Mouse (Mus musculus): ENCODE data around the gene Tmem201.

The Tmem201 gene

DNA sequence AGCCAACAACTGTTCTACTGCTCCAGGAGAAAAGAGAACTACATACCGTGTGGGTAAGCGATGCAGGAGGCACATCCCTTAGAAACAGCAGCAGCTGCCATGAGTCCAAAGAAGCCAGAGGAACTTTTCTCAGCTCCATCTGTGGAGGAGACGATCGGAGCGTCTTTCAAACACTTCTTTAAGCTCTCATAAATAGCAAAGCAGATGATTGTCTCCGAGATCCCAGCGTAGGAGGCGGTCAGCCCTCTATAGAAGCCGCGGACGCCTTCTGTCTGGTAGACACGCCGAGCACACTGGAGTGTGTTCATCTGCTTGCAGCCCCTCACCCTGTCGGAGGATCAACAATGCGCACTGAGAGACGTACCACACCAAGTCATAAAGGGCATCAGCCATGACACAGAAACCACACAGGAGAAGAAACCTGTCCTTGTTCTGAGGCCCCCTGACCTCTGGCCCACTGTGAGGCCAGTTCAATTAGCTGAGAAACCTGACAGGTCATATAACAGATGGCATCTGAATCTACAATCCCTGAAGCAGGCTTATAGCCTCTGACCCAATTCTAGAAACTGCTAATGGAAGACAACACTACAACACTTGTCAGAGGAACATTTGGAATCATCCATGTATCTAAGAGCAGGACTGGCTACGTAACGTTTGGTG, 11.3 kb upstream of the Tmem201 start:
- DNase-seq (ENCODE audit: low read depth in 2 of 2, low spot score in 2 of 2): no peak

DNA sequence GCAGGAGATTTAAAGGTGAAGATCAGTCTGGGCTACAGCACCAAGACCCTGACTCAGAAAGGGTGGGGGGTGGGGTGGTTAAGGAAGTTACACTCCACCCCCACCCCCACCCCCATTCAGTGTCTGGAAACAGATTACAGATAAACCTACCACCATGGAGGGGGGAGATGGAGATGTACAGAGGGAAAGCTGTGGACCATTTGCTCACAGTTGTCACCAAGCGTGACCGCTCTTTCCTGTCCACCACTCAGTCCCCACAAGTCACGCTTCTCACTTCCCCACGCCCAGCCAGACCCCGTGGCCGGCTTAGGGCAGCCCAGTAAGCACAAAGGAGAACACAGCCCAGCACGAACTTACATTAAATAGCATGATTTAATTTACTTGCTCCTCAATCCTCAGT, 6.3 kb upstream of the Tmem201 start:
- DNase-seq (ENCODE audit: low read depth in 2 of 2, low spot score in 2 of 2): no peak

GRCm38 (mm10) chr4:149742011-149742530, 4.2 kb upstream of the Tmem201 start:
- DNase-seq (ENCODE audit: low read depth in 2 of 2, low spot score in 2 of 2): no peak

DNA sequence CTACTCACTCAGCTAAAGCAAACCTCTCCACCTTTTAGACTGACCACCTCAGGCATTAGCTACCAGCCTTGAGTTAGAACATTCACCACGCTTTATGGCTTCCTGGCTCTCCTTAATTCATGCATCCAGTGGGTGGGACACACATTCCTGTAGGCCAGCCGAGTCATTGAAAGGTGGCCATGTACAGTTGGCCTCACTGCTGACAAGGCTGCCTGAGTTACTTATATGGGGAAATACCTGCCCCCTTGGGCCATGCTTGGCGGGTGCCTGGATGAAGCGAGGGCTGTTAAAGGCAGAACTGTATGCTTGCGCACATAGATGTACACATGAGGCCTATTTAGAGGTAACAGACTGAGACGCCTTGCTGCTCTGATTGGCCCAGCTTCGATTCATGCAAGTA, 2.5 kb upstream of the Tmem201 start:
- DNase-seq (ENCODE audit: low read depth in 2 of 2, low spot score in 2 of 2): no peak

DNA sequence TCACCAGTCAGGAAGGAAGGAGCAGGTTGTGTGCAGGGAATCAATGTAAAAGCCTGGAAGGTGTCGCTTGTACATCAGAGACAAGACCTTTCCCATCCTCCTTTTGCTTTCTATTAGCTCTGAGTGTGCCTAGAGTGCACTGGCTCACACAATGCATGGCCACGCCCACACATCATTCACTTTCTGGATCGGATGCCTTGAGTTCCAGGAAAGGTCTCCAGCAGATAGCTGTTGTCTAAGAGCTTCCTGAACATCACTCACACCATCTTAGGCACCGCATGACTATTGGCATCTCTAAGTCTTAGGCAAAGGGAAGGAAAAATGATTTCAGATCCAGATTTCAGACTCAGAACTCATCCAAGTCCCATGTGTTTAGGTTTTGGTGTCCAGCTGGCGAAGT, 1.6 kb upstream of the Tmem201 start:
- no peak for DNase-seq (ENCODE audit: low read depth in 2 of 2, low spot score in 2 of 2)

DNA sequence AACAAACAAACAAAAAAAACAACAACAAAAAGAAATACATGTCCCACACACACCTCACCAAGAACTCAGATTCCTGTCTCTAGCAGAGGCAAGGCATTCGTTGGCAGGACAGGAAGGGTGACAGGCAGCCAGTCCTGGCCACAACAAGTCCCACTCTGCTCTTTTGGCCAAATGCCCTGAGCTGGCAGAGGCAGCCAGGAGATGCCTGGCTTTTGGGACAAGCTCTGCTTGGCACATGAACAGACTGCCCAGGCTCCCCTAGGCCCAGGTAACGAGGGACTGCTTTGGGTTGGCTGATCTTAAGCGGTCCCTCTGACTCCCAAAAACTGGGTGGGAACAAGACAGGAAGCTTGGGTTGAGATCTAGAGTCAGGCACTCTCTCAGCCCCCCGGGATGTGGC, 1.3 kb downstream of the Tmem201 start:
- DNase-seq (ENCODE audit: low read depth in 2 of 2, low spot score in 2 of 2): no peak

DNA sequence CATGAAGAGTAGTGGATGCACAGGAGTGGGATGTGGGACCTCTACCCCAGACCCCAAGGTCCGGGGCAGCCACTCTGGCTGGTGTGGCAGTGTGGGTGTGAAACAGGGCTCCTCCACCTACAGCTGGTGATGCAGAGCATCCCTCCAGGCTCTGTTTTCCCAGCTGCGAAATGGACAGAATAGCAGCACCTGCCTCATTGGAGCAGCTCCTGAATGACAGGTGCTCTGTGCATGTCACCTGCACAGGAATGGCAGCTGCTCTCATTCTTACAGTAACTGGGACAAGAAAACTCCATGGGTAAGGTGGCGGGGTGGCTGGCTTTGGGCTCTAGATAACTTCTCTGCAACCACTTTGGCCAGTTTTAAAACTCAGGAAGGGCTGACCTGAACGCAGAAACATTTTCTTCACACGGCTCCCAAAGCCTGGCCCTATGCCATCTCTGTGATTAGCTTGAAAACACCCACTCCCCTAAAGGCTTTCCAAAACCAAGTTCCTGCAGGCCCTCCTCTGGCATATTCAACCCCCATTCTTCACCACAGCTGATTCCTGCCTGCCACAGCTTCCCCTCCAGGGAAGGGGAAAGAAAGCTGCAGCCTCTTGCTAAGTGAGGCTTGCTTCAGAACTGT, 2.1 kb downstream of the Tmem201 start:
- DNase-seq (ENCODE audit: low read depth in 2 of 2, low spot score in 2 of 2): no peak

- DNase-seq (ENCODE audit: low read depth in 2 of 2, low spot score in 2 of 2): no peak
Measured at GRCm38 (mm10) chr4:149734730-149735475, 2.9 kb downstream of the Tmem201 start.

- DNase-seq (ENCODE audit: low read depth in 2 of 2, low spot score in 2 of 2): no peak
Measured at GRCm38 (mm10) chr4:149734246-149734645, 3.6 kb downstream of the Tmem201 start.

DNA sequence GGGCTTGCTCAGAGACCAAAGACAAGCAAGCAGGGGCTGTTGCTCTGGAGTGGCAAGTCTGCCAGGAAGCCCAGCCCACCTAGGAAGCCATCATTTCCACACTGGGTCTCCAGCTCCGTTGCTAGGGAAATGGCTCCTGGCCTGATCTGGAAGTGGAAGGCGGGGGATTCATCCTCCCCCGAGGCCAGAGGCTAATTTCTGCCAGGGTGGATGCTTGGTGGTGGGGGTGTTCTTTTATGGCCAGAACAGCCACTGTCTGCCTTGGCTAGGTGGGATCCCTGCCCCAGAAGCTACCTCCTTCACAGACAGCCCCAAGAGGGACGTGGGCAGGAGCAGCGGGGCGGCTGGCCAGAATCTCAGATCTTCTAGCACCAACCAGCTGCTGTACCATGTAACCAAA, 4.1 kb downstream of the Tmem201 start:
- DNase-seq (ENCODE audit: low read depth in 2 of 2, low spot score in 2 of 2): no peak

GRCm38 (mm10) chr4:149732800-149733199, 5.0 kb downstream of the Tmem201 start:
- DNase-seq (ENCODE audit: low read depth in 2 of 2, low spot score in 2 of 2): no peak

- no peak for DNase-seq (ENCODE audit: low read depth in 2 of 2, low spot score in 2 of 2)
Measured at GRCm38 (mm10) chr4:149732313-149732712, 5.5 kb downstream of the Tmem201 start.

DNA sequence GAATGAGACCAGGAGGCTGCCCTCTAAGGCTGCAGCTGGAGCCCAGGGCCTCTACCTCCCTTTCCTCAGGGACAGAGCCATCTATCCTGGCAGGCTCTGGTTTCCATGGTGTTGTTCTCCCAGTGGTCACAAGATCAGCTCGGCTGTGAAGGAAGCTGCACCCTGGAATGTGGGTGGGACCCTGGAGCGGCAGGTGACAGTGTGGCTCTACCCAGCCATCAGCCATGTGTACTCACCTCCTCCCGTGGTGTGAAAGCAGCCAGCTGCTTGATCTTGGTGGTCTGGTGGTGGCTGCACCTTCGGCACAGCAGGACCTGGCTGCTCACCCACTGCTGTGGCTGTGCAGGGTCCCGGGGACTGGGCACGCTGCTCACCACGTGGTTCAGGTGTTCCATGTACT, 7.0 kb downstream of the Tmem201 start:
- no peak for DNase-seq (ENCODE audit: low read depth in 2 of 2, low spot score in 2 of 2)

GRCm38 (mm10) chr4:149728810-149729209, 9.0 kb downstream of the Tmem201 start:
- DNase-seq (ENCODE audit: low read depth in 2 of 2, low spot score in 2 of 2): no peak

DNA sequence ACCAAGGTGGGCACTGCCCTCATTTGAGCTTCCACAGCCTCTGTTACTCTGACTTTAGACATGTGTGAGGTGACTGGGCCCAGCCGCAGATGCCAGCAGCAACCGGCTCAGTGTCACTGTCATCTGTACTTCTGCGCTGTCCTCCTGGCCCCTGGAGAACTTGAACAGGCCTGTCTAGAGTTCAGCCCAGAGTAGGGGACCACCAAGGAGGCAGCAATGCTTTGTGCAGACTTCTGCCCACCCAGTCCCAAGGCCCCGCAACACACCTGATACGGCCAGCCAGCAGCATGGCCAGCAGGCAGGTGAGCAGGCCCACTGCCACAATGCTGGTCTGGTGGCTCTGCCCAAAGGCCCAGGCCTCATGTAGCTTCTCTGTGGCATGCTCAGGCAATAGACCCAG, 10.2 kb downstream of the Tmem201 start:
- no peak for DNase-seq (ENCODE audit: low read depth in 2 of 2, low spot score in 2 of 2)

DNA sequence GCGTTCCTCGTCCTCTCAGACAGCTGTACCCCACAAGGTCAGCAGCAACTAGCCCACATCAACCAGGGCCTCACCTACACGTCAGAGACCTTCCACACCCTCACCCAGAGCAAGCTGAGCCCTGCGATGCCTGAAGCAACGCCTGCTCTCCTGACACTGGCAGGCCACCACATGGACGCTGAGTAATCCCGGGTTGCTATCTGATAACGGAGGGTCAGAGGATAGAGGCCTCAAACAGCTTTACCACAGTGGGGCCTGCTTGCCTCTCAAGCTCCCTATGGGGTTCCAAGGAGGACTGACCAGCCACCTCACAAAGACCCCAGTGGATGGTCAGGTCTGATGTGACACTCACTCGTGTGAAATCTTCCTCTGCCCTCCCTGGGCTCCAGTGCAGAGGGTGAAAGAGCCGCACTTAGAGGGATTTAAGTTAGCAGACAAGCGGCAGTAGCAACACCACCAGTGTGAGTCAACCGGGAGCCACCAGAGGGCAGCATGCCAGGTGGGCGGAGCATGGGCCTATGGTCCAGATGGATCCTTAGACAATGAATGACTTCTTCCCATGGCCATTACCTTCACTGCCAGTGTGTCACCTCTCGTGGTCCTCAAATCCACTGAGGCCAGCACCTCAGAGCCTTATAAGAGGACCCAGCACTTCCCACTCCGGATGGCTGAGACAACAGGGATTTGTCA, 12.0 kb downstream of the Tmem201 start:
- peak; percentile 44 to 66 for DNase-seq (ENCODE audit: low read depth in 2 of 2, low spot score in 2 of 2)

- DNase-seq (ENCODE audit: low read depth in 2 of 2, low spot score in 2 of 2): no peak
Measured at GRCm38 (mm10) chr4:149724916-149725470, 12.9 kb downstream of the Tmem201 start.

- DNase-seq (ENCODE audit: low read depth in 2 of 2, low spot score in 2 of 2): peak in 1 of 2 experiments; percentile 43
Measured at GRCm38 (mm10) chr4:149723855-149724731, 13.8 kb downstream of the Tmem201 start.

DNA sequence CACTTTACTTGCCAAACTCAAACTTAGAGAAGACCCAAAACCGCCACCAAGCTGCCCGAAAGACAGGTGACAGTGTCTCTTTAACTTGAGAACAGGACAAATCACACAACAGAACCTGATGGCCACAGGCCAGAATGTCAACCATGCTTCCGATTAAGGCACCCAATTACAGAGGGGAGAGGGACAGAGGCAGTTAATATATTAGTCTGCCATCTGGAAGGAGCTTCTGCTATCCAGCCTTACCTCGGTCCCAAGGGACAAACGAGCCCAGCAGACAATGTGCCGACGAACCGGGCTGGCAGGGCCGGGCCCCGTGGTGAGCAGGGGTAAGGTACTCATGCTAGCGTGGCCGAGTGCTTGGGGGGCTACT, 14.8 kb downstream of the Tmem201 start:
- DNase-seq (ENCODE audit: low read depth in 2 of 2, low spot score in 2 of 2): no peak

Data from CD8-positive naive resting alpha-beta T cell, adult 2 months (primary cell).